Mouse (Mus musculus): Measurements from ENCODE around the gene Scly. TPM values are rescaled to one million over a fixed set of nuclear protein-coding genes. Genes with fewer than 3 reads are reported as not detected.

Scly gene
- polyA plus RNA-seq, 1 experiment, result 2.6 TPM

DNA sequence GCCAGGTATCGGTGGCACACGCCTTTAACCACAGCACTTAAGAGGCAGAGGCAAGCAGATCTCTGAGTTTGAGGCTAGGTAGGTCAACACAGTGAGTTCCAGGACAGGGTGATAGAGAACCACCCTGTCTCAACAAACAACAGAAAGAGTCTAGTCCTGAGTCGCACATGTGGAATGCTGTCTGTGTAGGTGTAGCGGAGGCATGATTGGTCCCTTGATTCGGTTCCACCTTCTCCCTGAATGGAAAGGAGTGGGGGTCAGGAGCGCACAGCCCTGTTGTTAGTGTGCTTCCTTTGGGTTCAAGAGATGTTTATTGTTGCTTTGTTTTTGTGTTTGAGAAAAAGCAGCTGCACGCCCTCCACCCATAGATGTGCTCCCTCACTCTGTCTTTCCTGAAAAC lies 35.6 kb upstream of the Scly start:
- Histone ChIP-seq H3K9me3 (ENCODE audit: control insufficient read depth, low read length) (no peaks in the 10 kb centered on the region), H3K4me3 (replicated peaks) (no peak overlapping the region), H3K27me3 (ENCODE audit: control insufficient read depth) (no peaks in the 10 kb centered on the region), H3K36me3 (ENCODE audit: control insufficient read depth) (peaks cover 75% of the 10 kb centered on the region), H3K4me1 (ENCODE audit: control insufficient read depth) (peaks cover 15% of the 10 kb centered on the region)
- TF ChIP-seq TAL1 (IDR thresholded peaks at IDR 0.05; ENCODE audit: low read length), result no peak
- no peak for TF ChIP-seq GATA1 (IDR thresholded peaks at IDR 0.05; ENCODE audit: low read length)

DNA sequence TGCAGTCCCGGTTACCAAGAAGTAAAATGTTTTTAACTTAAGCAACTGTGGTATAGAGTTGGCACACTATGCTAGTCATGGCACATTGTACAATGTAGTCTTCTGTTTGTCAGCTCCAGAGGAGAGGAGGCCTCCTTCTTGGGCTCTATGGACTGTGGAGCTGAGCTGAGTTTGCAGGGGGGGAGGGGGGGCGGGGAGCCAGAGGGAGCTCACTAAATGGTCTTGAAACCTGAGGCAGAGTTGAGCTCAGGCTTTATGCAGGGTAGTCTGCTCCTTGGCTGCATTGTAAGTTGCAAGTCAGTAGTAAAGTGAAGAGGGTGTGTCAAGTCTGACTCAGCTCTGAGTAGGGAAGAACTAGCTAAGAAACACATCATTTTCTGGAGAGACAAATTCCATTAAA lies 25.9 kb upstream of the Scly start:
- H3K9me3 ChIP-seq (ENCODE audit: control insufficient read depth, low read length), result no peaks in the 10 kb centered on the region
- H3K4me1 ChIP-seq (ENCODE audit: control insufficient read depth), result peaks cover 6% of the 10 kb centered on the region
- peaks cover 67% of the 10 kb centered on the region for H3K36me3 ChIP-seq (ENCODE audit: control insufficient read depth)
- TF ChIP-seq GATA1 (IDR thresholded peaks at IDR 0.05; ENCODE audit: low read length) (no peak), TAL1 (IDR thresholded peaks at IDR 0.05; ENCODE audit: low read length) (no peak)
- H3K27me3 ChIP-seq (ENCODE audit: control insufficient read depth), result no peaks in the 10 kb centered on the region
- H3K4me3 ChIP-seq (replicated peaks), result no peak overlapping the region

DNA sequence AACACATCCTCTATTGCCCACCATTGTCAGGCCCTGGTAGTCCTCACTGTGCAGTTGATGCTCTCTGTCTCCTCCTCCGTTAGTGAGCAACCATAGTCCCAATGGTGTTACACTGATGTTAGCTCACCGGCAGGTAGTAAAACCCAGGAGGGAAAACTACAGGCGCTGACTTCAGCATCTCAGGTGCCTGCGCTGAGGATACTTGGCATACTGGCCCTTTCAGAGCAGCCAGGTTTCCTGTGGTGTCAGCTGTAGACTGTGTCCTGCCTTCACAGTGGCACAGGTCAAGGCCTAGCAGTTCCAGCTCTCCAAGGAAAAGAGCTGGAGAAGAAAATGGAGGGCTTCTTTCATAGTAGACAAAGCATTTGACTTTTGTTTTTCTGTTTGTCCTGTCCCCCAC lies 21.6 kb upstream of the Scly start:
- Histone ChIP-seq H3K27me3 (ENCODE audit: control insufficient read depth) (no peaks in the 10 kb centered on the region), H3K36me3 (ENCODE audit: control insufficient read depth) (peaks cover 87% of the 10 kb centered on the region), H3K4me3 (replicated peaks) (no peak overlapping the region), H3K4me1 (ENCODE audit: control insufficient read depth) (peaks cover 6% of the 10 kb centered on the region), H3K9me3 (ENCODE audit: control insufficient read depth, low read length) (no peaks in the 10 kb centered on the region)
- TF ChIP-seq TAL1 (IDR thresholded peaks at IDR 0.05; ENCODE audit: low read length), result no peak
- no peak for TF ChIP-seq GATA1 (IDR thresholded peaks at IDR 0.05; ENCODE audit: low read length)

DNA sequence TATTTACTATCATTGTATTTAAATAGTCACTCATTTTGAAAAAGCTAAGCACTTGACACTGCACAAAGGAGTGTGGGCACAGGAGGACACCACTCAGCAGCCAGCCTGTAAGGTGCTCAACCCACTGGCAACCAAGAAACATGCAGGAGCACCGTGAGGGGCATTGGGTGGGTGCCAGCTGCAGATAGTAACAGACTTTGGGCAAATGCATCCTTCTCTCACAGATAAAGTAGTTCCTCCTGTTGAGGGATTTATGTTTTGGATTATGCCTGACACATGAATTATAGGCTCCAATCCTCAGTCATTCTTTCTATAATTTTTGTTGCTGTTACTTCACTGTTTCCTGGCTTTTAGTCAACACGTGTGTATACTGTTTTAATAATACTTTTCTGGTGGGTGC lies 20.7 kb upstream of the Scly start:
- TF ChIP-seq GATA1 (IDR thresholded peaks at IDR 0.05; ENCODE audit: low read length), result no peak
- no peak for TF ChIP-seq TAL1 (IDR thresholded peaks at IDR 0.05; ENCODE audit: low read length)
- H3K4me1 ChIP-seq (ENCODE audit: control insufficient read depth), result peaks cover 1% of the 10 kb centered on the region
- peaks cover 87% of the 10 kb centered on the region for H3K36me3 ChIP-seq (ENCODE audit: control insufficient read depth)
- H3K9me3 ChIP-seq (ENCODE audit: control insufficient read depth, low read length), result no peaks in the 10 kb centered on the region
- H3K27me3 ChIP-seq (ENCODE audit: control insufficient read depth), result no peaks in the 10 kb centered on the region
- H3K4me3 ChIP-seq (replicated peaks), result no peak overlapping the region

DNA sequence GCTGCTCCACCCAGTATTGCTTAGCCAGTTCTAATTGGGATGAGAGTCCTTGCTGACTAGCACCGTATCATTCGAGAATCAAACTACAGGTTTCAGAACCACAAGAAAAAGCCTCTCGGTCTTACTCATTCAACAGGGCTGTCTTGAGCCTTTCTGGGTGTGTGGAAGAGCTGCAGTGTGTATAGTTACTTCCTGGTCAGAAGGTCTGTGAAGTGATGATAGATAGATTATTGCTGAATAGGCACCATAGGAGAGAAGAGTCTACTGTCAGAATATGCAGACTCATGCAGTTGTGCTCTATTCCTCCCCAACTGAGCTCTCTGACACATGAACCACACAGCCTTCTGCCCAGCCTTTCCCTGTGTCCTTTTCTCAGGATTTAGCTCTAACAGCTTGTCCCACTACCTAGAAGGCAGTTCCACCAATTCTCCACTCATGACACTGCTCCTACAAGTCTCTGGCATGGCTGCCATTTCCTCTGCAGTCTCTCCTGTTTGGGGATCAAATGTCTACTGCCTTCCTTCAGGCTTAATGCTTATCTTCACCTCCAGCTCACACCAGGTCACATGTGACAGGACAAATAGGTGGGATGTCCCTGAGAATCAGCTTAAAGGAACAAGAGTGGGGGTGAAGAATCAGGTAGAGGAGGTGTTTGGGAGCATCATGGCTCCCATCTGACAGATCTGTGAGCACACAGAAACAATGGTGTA lies 19.6 kb upstream of the Scly start:
- peaks cover 90% of the 10 kb centered on the region for H3K36me3 ChIP-seq (ENCODE audit: control insufficient read depth)
- TF ChIP-seq GATA1 (IDR thresholded peaks at IDR 0.05; ENCODE audit: low read length) (no peak), TAL1 (IDR thresholded peaks at IDR 0.05; ENCODE audit: low read length) (no peak)
- no peaks in the 10 kb centered on the region for H3K27me3 ChIP-seq (ENCODE audit: control insufficient read depth)
- H3K4me1 ChIP-seq (ENCODE audit: control insufficient read depth), result no peaks in the 10 kb centered on the region; the same call in 1 of the 2 replicates
- H3K4me3 ChIP-seq (replicated peaks), result no peak overlapping the region
- H3K9me3 ChIP-seq (ENCODE audit: control insufficient read depth, low read length), result no peaks in the 10 kb centered on the region

DNA sequence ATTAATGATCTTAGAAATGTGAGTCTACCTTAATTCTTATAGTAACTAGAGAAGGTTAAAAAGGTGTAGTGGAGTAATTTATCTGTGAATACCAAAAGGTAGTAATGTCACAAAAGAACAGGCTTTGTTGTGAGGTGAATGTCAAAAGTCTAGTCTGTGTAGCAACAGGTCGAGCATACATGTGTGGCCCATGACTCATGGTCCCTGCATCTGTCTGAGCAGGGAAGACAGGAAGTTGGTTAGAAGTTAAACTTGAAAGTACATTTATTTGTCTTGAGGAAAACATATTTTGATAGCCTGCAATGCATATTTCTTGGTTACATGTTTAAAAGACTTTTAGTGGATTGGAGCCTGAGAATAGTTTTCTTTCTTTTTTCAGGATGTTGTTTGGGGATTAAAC lies 19.0 kb upstream of the Scly start:
- TF ChIP-seq GATA1 (IDR thresholded peaks at IDR 0.05; ENCODE audit: low read length) (no peak), TAL1 (IDR thresholded peaks at IDR 0.05; ENCODE audit: low read length) (no peak)
- H3K36me3 ChIP-seq (ENCODE audit: control insufficient read depth), result peaks cover 91% of the 10 kb centered on the region
- no peak overlapping the region for H3K4me3 ChIP-seq (replicated peaks)
- H3K27me3 ChIP-seq (ENCODE audit: control insufficient read depth), result no peaks in the 10 kb centered on the region
- H3K9me3 ChIP-seq (ENCODE audit: control insufficient read depth, low read length), result no peaks in the 10 kb centered on the region
- H3K4me1 ChIP-seq (ENCODE audit: control insufficient read depth), result no peaks in the 10 kb centered on the region; the same call in 1 of the 2 replicates

DNA sequence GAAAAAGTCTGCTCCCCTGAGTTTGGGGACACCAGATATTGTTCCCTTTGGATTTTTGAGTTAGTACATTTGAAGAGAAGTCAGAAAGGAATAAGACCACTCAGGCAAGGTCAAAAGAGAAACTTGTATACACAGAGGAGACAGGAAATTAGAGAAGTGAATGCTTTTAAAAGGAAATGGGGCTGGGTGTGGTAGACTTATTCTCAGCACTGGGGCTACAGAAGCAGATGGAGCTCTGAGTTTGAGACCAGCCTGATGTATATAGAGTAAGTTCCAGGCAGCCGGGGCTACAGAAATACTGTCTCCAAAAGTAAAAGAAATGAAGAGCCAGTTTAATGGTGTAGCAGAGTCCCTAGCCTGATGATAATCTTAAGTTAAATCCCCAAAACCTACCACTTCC lies 15.6 kb upstream of the Scly start:
- no peak overlapping the region for H3K4me3 ChIP-seq (replicated peaks)
- H3K9me3 ChIP-seq (ENCODE audit: control insufficient read depth, low read length), result no peaks in the 10 kb centered on the region
- no peak for TF ChIP-seq TAL1 (IDR thresholded peaks at IDR 0.05; ENCODE audit: low read length)
- no peaks in the 10 kb centered on the region for H3K27me3 ChIP-seq (ENCODE audit: control insufficient read depth)
- H3K4me1 ChIP-seq (ENCODE audit: control insufficient read depth), result no peaks in the 10 kb centered on the region; the same call in 1 of the 2 replicates
- H3K36me3 ChIP-seq (ENCODE audit: control insufficient read depth), result peaks cover 92% of the 10 kb centered on the region

DNA sequence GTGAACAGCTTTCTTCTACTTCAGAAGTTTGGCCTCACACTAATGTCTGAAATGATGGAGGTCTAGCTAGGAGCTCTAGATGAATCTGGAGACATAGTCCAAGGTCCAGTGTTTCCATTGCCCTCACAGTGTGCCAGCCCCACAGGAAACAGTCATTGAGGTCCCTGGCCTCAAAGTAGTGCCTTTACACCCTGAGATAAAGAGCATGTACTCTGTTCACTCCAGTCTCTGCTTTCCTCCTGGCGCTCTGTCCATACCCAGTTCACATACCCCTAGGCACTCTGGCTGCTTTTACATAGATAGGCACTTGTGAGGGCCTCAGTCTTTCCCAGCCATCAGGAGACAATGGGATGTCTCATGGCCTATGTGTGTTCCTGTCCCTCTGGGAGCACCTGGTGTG lies 8.8 kb upstream of the Scly start:
- no peaks in the 10 kb centered on the region for H3K27me3 ChIP-seq (ENCODE audit: control insufficient read depth)
- H3K4me1 ChIP-seq (ENCODE audit: control insufficient read depth), result no peaks in the 10 kb centered on the region
- H3K4me3 ChIP-seq (replicated peaks), result no peak overlapping the region
- H3K9me3 ChIP-seq (ENCODE audit: control insufficient read depth, low read length), result no peaks in the 10 kb centered on the region
- TF ChIP-seq GATA1 (IDR thresholded peaks at IDR 0.05; ENCODE audit: low read length) (no peak), TAL1 (IDR thresholded peaks at IDR 0.05; ENCODE audit: low read length) (no peak)
- peaks cover 82% of the 10 kb centered on the region for H3K36me3 ChIP-seq (ENCODE audit: control insufficient read depth)

DNA sequence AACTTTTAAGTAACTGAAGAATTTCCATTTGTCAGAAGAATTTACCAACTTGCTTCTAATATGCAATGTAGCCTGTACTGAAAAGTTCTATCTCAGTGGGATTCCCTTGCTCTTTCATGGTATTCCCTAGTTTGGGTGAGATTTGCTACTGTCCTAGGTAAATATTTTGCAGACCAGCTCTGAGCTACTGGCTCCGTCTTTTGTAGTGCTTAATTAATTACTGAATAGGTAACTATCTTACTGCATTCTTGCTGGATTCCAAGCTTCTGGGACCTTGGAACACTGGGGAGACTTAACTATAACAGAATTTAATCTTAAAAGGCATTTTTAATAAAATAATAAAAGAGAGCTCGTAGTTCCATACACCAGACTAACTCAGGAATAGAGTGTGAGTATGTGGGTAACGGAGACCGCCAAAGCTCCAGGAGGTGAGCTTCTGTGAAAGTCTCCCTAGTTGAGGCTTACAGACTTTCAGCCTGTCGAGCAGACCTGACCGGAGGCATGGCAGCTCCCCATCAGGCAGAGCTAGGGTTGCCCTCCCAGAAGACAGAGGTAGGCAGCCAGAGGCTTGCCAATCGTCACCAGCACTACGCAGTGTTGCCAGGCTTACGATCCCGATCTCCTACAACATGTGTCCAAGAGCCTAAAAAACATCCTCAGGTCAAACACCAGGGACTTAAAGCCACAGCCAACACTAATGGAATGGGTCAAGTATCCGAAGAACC lies 5.9 kb upstream of the Scly start:
- peaks cover 74% of the 10 kb centered on the region for H3K36me3 ChIP-seq (ENCODE audit: control insufficient read depth)
- H3K4me3 ChIP-seq (replicated peaks), result no peak overlapping the region
- TF ChIP-seq GATA1 (IDR thresholded peaks at IDR 0.05; ENCODE audit: low read length) (no peak), TAL1 (IDR thresholded peaks at IDR 0.05; ENCODE audit: low read length) (no peak)
- H3K27me3 ChIP-seq (ENCODE audit: control insufficient read depth), result no peaks in the 10 kb centered on the region
- H3K9me3 ChIP-seq (ENCODE audit: control insufficient read depth, low read length), result peaks cover 3% of the 10 kb centered on the region; the same call in 1 of the 2 replicates
- H3K4me1 ChIP-seq (ENCODE audit: control insufficient read depth), result no peaks in the 10 kb centered on the region

All from erythroblast, embryonic 14.5 days (primary cell).